Mouse (Mus musculus): ENCODE data around the gene Edaradd. TPM values are rescaled to one million over a fixed set of nuclear protein-coding genes. Genes with fewer than 3 reads are reported as not detected.

Gene Edaradd
- total and polyA plus RNA-seq, 2 experiments, result 0.07 to 0.09 TPM

- DNase-seq (ENCODE audit: extremely low read depth, low read depth, low spot score), result no peak
- no peaks in the 10 kb centered on the region for H3K27me3 ChIP-seq (ENCODE audit: control insufficient read depth, insufficient read depth, low read length)
- WGBS, result 94% methylated on average over 9 of the region's 9 CpGs
Measured at GRCm38 (mm10) chr13:12494750-12495149, 25.5 kb downstream of the Edaradd start.

GRCm38 (mm10) chr13:12492515-12492914, 27.7 kb downstream of the Edaradd start:
- WGBS, result 91% methylated on average over 3 of the region's 3 CpGs
- Histone ChIP-seq H3K4me3 (ENCODE audit: insufficient read depth, low read depth, low read length) (no peak overlapping the region), H3K79me2 (ENCODE audit: control insufficient read depth, insufficient read depth, low read length) (no peaks in the 10 kb centered on the region), H3K27me3 (ENCODE audit: control insufficient read depth, insufficient read depth, low read length) (no peaks in the 10 kb centered on the region), H3K36me3 (ENCODE audit: control insufficient read depth, insufficient read depth, low read length) (no peaks in the 10 kb centered on the region), H3K27ac (replicated peaks; ENCODE audit: insufficient read depth, low read depth, low read length) (no peak overlapping the region), H3K9ac (ENCODE audit: low read depth, low read length) (no peak overlapping the region), H3K4me1 (ENCODE audit: control insufficient read depth, insufficient read depth, low read length) (no peaks in the 10 kb centered on the region)
- no peak for DNase-seq (ENCODE audit: extremely low read depth, low read depth, low spot score)
- TF ChIP-seq POLR2A (IDR thresholded peaks at IDR 0.05; ENCODE audit: extremely low read depth, insufficient read depth, low read length) (no peak), CTCF (IDR thresholded peaks at IDR 0.05; ENCODE audit: low read depth, low read length) (no peak)

More at GRCm38 (mm10) chr13:12494750-12495149, 25.5 kb downstream of the Edaradd start:
- H3K4me3 ChIP-seq (ENCODE audit: insufficient read depth, low read depth, low read length), result no peak overlapping the region
- H3K4me1 ChIP-seq (ENCODE audit: control insufficient read depth, insufficient read depth, low read length), result no peaks in the 10 kb centered on the region
- TF ChIP-seq CTCF (IDR thresholded peaks at IDR 0.05; ENCODE audit: low read depth, low read length) (no peak), POLR2A (IDR thresholded peaks at IDR 0.05; ENCODE audit: extremely low read depth, insufficient read depth, low read length) (no peak)
- no peaks in the 10 kb centered on the region for H3K36me3 ChIP-seq (ENCODE audit: control insufficient read depth, insufficient read depth, low read length)
- no peak overlapping the region for H3K27ac ChIP-seq (replicated peaks; ENCODE audit: insufficient read depth, low read depth, low read length)
- H3K79me2 ChIP-seq (ENCODE audit: control insufficient read depth, insufficient read depth, low read length), result no peaks in the 10 kb centered on the region
- H3K9ac ChIP-seq (ENCODE audit: low read depth, low read length), result no peak overlapping the region

GRCm38 (mm10) chr13:12485640-12486039, 34.6 kb downstream of the Edaradd start:
- no peak for DNase-seq (ENCODE audit: extremely low read depth, low read depth, low spot score)
- Histone ChIP-seq H3K27me3 (ENCODE audit: control insufficient read depth, insufficient read depth, low read length) (no peaks in the 10 kb centered on the region), H3K27ac (replicated peaks; ENCODE audit: insufficient read depth, low read depth, low read length) (no peak overlapping the region), H3K9ac (ENCODE audit: low read depth, low read length) (no peak overlapping the region), H3K4me3 (ENCODE audit: insufficient read depth, low read depth, low read length) (no peak overlapping the region), H3K4me1 (ENCODE audit: control insufficient read depth, insufficient read depth, low read length) (no peaks in the 10 kb centered on the region), H3K36me3 (ENCODE audit: control insufficient read depth, insufficient read depth, low read length) (no peaks in the 10 kb centered on the region), H3K79me2 (ENCODE audit: control insufficient read depth, insufficient read depth, low read length) (no peaks in the 10 kb centered on the region)
- TF ChIP-seq CTCF (IDR thresholded peaks at IDR 0.05; ENCODE audit: low read depth, low read length), result no peak
- TF ChIP-seq POLR2A (IDR thresholded peaks at IDR 0.05; ENCODE audit: extremely low read depth, insufficient read depth, low read length), result no peak
- 70% methylated on average over 7 of the region's 7 CpGs for WGBS

GRCm38 (mm10) chr13:12485197-12485596, 35.0 kb downstream of the Edaradd start:
- no peaks in the 10 kb centered on the region for H3K36me3 ChIP-seq (ENCODE audit: control insufficient read depth, insufficient read depth, low read length)
- H3K9ac ChIP-seq (ENCODE audit: low read depth, low read length), result no peak overlapping the region
- WGBS, result 81% methylated on average over 2 of the region's 2 CpGs
- TF ChIP-seq POLR2A (IDR thresholded peaks at IDR 0.05; ENCODE audit: extremely low read depth, insufficient read depth, low read length), result no peak
- TF ChIP-seq CTCF (IDR thresholded peaks at IDR 0.05; ENCODE audit: low read depth, low read length), result no peak
- no peak for DNase-seq (ENCODE audit: extremely low read depth, low read depth, low spot score)
- H3K27me3 ChIP-seq (ENCODE audit: control insufficient read depth, insufficient read depth, low read length), result no peaks in the 10 kb centered on the region
- H3K79me2 ChIP-seq (ENCODE audit: control insufficient read depth, insufficient read depth, low read length), result no peaks in the 10 kb centered on the region
- no peaks in the 10 kb centered on the region for H3K4me1 ChIP-seq (ENCODE audit: control insufficient read depth, insufficient read depth, low read length)
- H3K27ac ChIP-seq (replicated peaks; ENCODE audit: insufficient read depth, low read depth, low read length), result no peak overlapping the region
- no peak overlapping the region for H3K4me3 ChIP-seq (ENCODE audit: insufficient read depth, low read depth, low read length)

GRCm38 (mm10) chr13:12479802-12480201, 40.4 kb downstream of the Edaradd start:
- no peaks in the 10 kb centered on the region for H3K27me3 ChIP-seq (ENCODE audit: control insufficient read depth, insufficient read depth, low read length)
- DNase-seq (ENCODE audit: extremely low read depth, low read depth, low spot score), result no peak
- no peak overlapping the region for H3K27ac ChIP-seq (replicated peaks; ENCODE audit: insufficient read depth, low read depth, low read length)
- no peaks in the 10 kb centered on the region for H3K4me1 ChIP-seq (ENCODE audit: control insufficient read depth, insufficient read depth, low read length)
- no peak overlapping the region for H3K9ac ChIP-seq (ENCODE audit: low read depth, low read length)
- TF ChIP-seq POLR2A (IDR thresholded peaks at IDR 0.05; ENCODE audit: extremely low read depth, insufficient read depth, low read length) (no peak), CTCF (IDR thresholded peaks at IDR 0.05; ENCODE audit: low read depth, low read length) (no peak)
- no peak overlapping the region for H3K4me3 ChIP-seq (ENCODE audit: insufficient read depth, low read depth, low read length)
- H3K79me2 ChIP-seq (ENCODE audit: control insufficient read depth, insufficient read depth, low read length), result no peaks in the 10 kb centered on the region
- 89% methylated on average over 6 of the region's 6 CpGs for WGBS
- H3K36me3 ChIP-seq (ENCODE audit: control insufficient read depth, insufficient read depth, low read length), result no peaks in the 10 kb centered on the region

GRCm38 (mm10) chr13:12478301-12478700, 41.9 kb downstream of the Edaradd start:
- Histone ChIP-seq H3K9ac (ENCODE audit: low read depth, low read length) (no peak overlapping the region), H3K4me3 (ENCODE audit: insufficient read depth, low read depth, low read length) (no peak overlapping the region), H3K4me1 (ENCODE audit: control insufficient read depth, insufficient read depth, low read length) (no peaks in the 10 kb centered on the region), H3K79me2 (ENCODE audit: control insufficient read depth, insufficient read depth, low read length) (no peaks in the 10 kb centered on the region), H3K27me3 (ENCODE audit: control insufficient read depth, insufficient read depth, low read length) (no peaks in the 10 kb centered on the region), H3K36me3 (ENCODE audit: control insufficient read depth, insufficient read depth, low read length) (no peaks in the 10 kb centered on the region), H3K27ac (replicated peaks; ENCODE audit: insufficient read depth, low read depth, low read length) (no peak overlapping the region)
- TF ChIP-seq POLR2A (IDR thresholded peaks at IDR 0.05; ENCODE audit: extremely low read depth, insufficient read depth, low read length), result no peak
- TF ChIP-seq CTCF (IDR thresholded peaks at IDR 0.05; ENCODE audit: low read depth, low read length), result no peak
- 79% methylated on average over 15 of the region's 15 CpGs for WGBS
- no peak for DNase-seq (ENCODE audit: extremely low read depth, low read depth, low spot score)
